Mouse (Mus musculus) liver, adult (tissue): ENCODE results near the gene Ddx39.

ENCODE experiments used
- GATA4 ChIP-seq: IDR thresholded peaks from 2 replicates; pipeline ENCODE4 v1.6.1; 2014; ENCODE audit warnings: mild to moderate bottlenecking, low read length; ENCODE audit not compliant: insufficient replicate concordance

The Ddx39 gene

GRCm38 (mm10) chr8:83739711-83740468 is 24.9 kb downstream of the Ddx39 start:
- no peak for TF ChIP-seq GATA4

GRCm38 (mm10) chr8:83740586-83740975 is 25.6 kb downstream of the Ddx39 start:
- TF ChIP-seq GATA4: no peak

- peak; percentile 41; the same call in 1 of the 2 replicates for TF ChIP-seq GATA4
Measured at GRCm38 (mm10) chr8:83740976-83741741, 26.2 kb downstream of the Ddx39 start, which contains the start of gene Adgre5. Gene Adgre5 (minus strand): TSS chr8:83741326.

DNA sequence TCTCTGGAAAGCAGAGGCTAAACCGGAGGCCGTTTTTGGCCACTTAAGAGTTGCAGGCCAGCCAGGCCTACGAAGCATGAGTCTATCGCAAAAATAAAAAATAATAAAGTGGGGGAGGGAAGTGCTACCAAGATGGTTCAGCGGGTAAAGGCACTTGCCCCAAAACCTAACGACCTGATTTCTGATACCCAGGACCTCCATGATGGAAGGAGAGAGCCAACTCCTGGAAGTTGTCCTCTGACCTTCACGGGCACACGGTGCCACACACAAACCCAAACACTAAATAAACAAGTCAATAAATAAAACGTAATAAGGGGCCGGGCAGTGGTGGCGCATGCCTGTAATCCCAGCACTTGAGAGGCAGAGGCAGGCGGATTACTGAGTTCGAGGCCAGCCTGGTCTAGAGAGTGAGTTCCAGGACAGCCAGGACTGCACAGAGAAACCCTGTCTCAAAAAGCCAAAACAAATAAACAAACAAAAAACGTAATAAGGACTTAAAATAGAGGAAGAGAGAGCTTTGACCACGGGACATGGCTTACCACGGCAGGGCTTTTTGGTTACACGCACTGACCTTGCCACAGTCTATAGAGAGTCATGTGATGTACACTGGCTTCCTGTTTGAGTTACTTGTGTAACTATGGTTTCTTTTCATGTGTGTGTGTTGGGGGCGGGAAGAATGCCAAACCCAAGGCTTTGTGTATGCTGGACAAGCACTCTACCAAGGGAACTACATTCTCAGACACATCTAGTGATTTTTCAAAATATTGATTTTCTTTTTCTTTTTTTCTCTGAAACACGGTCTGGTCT is 27.1 kb downstream of the Ddx39 start:
- no peak for TF ChIP-seq GATA4

DNA sequence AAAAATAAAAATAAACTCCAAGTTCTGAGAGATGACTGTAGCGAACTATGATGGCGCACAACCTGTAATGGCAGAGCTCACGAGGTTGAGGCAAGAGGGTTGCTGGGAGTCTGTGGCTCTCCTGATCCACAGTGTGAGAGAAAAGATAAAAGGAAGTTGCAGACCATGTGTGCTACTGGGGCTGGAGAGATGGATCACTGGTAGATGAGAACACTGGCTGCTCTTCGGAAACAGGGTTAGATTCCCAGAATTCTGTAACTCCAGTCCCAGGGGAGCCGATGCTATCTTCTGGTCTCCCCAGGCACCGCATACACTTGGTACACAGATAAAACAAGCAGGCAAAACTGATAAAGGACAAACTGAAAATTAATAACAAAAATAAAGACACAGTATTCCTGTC is 28.0 kb downstream of the Ddx39 start:
- no peak for TF ChIP-seq GATA4

DNA sequence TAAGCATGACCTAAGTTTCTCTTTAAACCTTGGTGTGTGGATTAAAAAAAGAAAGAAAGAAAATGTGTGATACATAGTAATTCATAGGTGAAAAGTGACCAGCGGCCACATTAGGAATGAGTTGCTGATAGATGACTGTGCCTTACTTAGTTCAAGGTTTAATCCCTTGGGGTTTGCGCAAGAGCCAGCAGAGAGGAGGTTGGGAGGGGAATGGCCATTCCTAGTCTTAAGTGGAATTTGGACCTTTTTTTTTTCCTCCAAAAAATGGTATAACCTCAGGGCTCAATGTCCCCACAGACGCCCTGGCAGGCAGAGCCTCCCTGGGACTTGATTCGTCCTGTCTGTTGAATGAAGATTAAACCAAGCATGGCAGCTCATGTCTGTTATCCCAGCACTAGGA is 29.1 kb downstream of the Ddx39 start:
- no peak for TF ChIP-seq GATA4

- TF ChIP-seq GATA4: no peak; the same call in 1 of the 2 replicates
Measured at GRCm38 (mm10) chr8:83747661-83748346, 32.8 kb downstream of the Ddx39 start.

GRCm38 (mm10) chr8:83748708-83749107 is 33.7 kb downstream of the Ddx39 start:
- no peak for TF ChIP-seq GATA4

GRCm38 (mm10) chr8:83749265-83749664 is 34.3 kb downstream of the Ddx39 start:
- TF ChIP-seq GATA4: no peak

GRCm38 (mm10) chr8:83754149-83754548 is 39.2 kb downstream of the Ddx39 start:
- no peak for TF ChIP-seq GATA4

DNA sequence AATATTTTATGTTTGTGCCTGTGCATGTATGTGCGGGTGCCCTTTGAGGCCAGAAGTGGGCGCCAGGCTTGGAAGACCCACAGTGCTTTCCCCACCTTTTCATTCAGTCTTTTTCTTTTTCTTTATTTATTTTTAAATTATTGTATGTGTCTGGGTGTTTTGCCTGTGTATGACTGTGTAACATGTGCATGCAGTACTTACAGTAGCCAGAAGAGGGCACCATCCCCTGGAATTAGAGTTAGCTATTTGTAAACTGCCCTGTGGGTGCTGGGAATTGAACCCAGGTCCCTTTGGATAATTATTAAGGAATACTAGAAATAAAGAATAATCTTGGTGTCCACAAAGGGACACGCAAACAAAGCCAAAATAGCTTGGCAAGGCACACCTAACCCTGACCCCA is 41.3 kb downstream of the Ddx39 start:
- TF ChIP-seq GATA4: no peak

DNA sequence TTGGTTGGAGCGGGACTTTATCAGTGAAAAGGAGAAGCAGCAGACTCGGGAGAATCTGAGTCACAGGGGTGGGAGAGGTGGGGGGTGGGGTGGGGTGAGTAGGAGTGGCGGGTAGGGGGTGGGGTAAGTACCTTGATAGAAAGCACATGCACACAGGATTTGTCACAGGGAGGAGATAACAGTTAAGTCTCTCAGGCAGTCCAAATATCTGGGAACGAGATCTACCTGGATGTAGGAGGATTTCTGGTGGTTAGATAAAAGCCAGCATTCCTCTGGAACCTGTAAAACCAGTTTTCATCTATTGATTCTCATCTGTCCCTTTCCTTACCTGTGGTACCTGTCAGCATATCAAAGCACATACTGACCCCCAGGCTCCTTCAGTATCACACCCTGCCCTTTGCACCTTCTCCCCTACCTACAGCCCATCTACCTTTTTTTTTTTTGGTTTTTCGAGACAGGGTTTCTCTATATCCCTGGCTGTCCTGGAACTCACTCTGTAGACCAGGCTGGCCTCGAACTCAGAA is 42.2 kb downstream of the Ddx39 start:
- TF ChIP-seq GATA4: no peak

- no peak for TF ChIP-seq GATA4
Measured at GRCm38 (mm10) chr8:83758298-83758697, 43.3 kb downstream of the Ddx39 start.

- TF ChIP-seq GATA4: no peak
Measured at GRCm38 (mm10) chr8:83759231-83759759, 44.3 kb downstream of the Ddx39 start.
